Mouse (Mus musculus) regulatory T cell (primary cell): ENCODE measurements at regions not wholly inside any gene's neighbourhood (a gene's known extent, or its start where the extent isn't known, plus 50 kb on each side); places are given as distances from the start of the nearest gene placed in this dataset.
"Not testable (repeated sequence)": the region's sequence is repeated elsewhere in the genome, so short reads cannot be mapped to it uniquely, and the experiment has no call there.

Source experiments
- in situ Hi-C: fragments of 300-600 bp; cut with MboI, MseI; formaldehyde crosslinking; loops from one replicate; pipeline ENCODE4 v1.15.1; 2025; ENCODE audit warnings: high pct_unique_total_duplicates

GRCm38 (mm10) chr2:39420696-39421095, 194.4 kb upstream of the Ppp6c start:
- in situ Hi-C loops: no loop called here

- in situ Hi-C loops: no loop called here
These were observed 174.1 kb upstream of the Ppp6c start for GRCm38 (mm10) chr2:39400336-39400735.

DNA sequence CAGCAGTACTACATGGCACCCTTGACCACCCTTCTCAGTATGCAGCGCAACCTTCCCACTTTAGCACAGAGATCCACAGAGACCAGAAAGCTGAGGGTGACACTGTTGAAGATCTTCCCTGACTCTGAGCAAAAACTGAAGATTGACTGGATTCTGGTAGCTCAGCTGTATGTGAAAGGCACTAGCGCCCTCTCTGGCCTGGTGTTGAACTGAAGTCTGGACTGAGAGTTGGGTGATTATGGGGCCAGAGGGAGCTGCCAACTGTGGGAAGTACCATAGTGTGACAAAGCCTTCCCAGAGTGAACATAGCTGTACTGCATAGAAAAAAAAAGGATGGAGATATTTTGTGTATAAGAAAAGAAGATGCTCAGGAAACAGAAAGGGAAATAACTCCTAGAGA, 173.3 kb upstream of the Ppp6c start:
- in situ Hi-C loops: no loop called here

- in situ Hi-C loops: no loop called here
These were observed 168.4 kb upstream of the Ppp6c start for GRCm38 (mm10) chr2:39394643-39395042.

- in situ Hi-C loops: no loop called here
These were observed 151.0 kb upstream of the Ppp6c start for GRCm38 (mm10) chr2:39377264-39377663.

DNA sequence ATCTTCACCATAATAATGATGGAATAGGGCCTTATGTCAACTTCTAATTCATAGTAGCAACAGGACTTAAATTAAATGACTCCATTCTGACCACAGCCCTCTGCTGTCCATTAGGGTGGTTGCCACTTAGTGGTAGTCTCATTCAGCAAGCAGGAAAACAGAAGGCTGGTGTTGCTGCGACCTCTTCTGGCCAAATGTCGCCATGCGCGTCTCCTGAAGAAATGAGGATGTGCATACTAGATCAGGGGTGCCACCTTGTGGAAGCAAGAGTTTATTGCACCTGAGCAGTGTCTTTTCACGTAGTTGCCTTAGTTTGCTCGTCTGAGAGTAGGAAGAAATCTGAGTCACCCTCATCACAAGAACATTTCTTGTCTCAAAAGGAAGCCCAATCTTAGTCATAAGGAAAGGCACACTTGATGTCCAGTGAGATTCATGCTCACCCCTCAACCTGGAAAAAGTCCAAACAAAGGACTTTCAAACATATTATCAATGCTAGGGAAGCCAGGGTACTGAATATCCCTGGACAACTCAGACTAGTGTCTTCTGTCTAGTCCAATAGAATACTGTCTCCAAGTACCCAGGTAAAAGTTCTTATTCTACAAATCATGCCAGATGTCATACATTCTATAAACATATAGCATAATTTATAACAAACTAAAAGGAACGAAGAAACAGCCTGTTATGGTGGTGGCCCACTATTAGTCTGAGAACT, 147.0 kb upstream of the Ppp6c start:
- in situ Hi-C loops: loop anchor here (5.0 kb wide), 1 partner anchor 91 kb away; no protein-coding TSS in a partner anchor

DNA sequence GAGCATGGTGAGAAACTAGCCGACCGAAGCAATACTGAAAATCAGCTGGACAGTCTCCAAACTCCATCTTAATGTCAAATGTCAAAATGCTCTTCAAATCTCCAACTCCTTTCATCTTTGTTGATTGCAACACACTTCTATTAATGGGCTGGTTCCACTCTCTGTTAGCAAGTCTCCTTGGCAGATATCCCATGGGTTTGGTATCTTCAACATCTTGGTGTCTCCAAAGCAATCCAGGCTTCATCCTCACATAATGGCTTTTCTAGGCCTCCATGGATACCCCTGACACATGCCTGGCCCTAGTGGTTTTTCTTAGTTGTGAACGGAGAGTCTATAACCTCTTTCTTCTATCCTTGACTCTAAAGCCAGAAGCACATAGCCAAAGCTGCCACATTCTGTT, 118.0 kb upstream of the Ppp6c start:
- in situ Hi-C loops: no loop called here

DNA sequence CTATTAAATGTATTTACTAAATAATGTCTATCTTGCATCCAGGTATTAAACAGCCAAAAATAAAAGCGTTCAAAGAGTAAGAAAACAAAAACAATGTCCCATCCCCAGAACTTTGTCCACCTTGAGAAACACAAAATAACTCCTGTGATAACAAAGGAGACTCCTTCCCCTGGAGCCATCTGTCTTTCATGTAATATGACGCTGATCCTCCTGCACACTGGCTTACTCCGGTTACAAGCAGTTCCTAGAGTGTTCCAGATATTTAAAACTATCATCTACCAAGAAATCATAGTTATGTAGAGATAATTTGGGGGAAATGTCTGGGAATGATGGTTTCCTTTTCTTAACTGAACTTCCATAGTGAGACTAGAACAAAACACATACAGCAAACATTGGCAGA, 114.2 kb upstream of the Ppp6c start:
- in situ Hi-C loops: no loop called here

DNA sequence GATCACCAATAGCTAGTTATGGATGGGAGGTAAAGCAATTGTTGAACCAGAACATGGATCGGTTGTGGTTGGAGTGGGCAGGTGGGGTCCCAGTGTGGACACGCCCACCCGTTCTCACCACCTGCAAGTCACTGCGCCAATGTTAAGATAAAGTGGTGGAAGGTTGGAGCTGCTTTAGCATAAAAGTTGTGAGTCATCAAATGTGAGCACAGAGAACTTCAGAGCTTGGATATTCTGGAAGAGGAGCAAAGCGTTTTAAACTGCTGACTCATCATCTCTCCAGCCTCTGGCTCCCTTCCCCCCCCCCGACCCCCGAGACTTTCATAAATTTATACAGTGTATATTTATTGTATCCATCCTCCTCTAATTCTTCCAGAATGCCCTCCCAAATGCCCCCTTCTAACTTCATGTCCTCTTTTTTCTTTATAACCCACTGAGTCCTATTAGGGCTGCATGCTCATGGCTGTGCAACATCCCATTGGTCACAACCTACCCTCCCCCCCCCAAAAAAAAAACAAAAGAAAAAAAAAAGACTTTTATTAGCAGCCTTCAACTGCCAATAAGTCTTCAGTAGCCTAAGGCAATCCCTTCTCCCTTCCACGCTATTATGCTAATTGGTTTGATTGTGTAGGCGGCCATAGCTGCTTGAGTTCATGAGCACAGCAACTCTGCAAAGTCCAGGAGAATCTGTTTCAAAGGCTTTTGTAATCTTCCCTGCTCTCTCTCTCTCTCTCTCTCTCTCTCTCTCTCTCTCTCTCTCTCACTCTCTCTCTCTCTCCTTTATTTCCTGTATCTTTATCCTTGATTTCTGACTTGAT, 112.8 kb upstream of the Ppp6c start:
- in situ Hi-C loops: no loop called here

GRCm38 (mm10) chr2:39337524-39337923, 111.3 kb upstream of the Ppp6c start:
- in situ Hi-C loops: no loop called here

- in situ Hi-C loops: no loop called here
These were observed 99.7 kb upstream of the Ppp6c start for GRCm38 (mm10) chr2:39325715-39326493.

- in situ Hi-C loops: not testable (repeated sequence)
These were observed 98.9 kb upstream of the Ppp6c start for GRCm38 (mm10) chr2:39325122-39325521.

DNA sequence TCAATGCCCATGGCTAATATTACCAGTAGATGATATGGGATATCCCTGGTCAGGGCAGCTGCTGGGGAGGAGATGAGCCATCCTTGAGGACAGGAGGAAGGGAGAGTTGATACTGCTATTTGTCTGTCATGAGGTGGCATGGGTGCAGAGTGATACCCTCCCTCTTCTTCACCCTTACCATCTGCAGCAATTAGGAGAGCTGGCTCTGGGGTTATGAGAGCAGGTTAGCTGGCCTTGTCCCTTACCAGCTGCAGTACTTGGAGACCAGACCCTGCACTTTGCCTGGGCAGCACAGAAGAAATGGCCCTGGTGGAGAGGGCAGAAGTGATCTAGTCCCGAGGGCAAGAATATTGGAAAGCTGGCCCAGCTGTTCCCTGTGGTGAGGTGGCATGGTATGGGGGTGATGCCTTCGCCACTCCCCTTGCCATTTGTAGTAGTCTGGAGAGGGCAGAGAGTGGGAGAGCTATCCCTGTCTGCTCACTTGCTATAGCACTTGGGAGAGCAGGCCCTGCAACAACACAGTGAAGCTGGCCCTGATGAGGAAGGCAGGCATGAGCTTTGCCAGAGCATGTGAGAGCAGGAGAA, 73.6 kb upstream of the Ppp6c start:
- in situ Hi-C loops: no loop called here

GRCm38 (mm10) chr2:39299290-39299689, 73.0 kb upstream of the Ppp6c start:
- in situ Hi-C loops: no loop called here

DNA sequence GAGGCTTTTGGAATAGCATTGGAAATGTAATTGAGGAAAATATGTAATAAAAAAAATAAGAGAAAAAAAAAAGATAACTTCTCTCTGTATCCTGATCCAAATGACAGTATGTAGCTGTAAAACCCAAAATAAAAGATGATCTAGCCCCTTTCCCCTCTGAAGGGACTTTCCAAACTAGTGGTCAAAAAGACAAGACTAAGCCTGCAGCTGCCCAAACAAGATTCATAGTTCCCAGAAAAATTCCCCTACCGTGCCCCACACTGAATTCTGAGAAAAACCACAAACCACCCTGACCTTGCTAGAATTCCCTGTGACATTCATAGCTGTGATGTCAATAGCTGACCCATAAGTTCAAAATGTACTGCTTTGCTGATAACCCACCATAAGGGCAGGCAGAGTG, 69.2 kb upstream of the Ppp6c start:
- in situ Hi-C loops: no loop called here

DNA sequence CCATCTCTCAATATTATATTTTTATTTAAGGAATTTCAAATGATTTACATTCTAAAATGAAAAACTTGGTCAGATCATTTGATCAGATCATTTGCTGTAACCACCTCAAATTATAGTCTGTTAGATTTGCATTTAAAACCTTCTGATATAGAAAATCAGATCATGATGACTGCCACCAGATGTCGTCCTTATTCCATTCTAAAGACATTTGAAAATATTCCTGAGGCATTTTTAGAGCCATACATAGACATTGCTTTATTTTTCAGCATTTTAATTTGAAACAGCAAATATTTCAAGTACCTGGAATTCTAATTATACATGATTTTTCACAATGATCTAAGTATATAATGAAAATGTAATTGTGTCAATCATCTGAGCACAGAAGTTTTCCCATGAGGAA, 52.0 kb upstream of the Ppp6c start:
- in situ Hi-C loops: no loop called here
